Mouse (Mus musculus): ENCODE measurements around the gene Sh2b1. TPM values are rescaled to one million over a fixed set of nuclear protein-coding genes. Genes with fewer than 3 reads are reported as not detected.
A peak's percentile ranks its signal among the peaks of the same experiment; 100 is the strongest.

Sh2b1 gene
- polyA plus RNA-seq, 1 experiment from 2014 or later = 39.2 TPM

DNA sequence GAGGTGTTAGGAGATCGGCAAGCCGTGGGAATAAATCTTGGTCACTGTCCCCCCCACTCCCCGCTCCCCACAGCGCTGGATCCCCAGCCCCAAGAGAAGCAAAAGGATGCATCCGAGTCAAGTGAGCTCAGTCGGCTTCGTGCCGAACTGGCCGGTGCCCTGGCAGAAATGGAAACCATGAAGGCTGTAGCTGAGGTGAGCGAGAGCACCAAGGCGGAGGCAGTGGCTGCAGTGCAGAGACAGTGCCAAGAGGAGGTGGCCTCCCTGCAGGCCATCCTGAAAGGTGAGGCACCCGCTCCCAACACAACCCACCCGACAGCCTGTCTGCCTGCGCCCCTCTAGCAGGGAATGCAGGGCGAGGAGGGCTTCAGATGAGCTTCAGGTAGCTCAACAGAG, 45.7 kb downstream of the Sh2b1 start:
- peaks cover 13% of the 10 kb centered on the region for H3K4me1 ChIP-seq
- ATAC-seq (ENCODE audit: insufficient read depth, low FRiP score, low read depth) = no peak; the same call in 1 of the 2 replicates
- WGBS = 26% methylated on average over 15 of the region's 15 CpGs
- 0 out of 2 replicates have a peak overlapping the region, but pooled peaks have one; percentile 56 for H3K9ac ChIP-seq
- H3K27ac ChIP-seq = 0 out of 2 replicates have a peak overlapping the region, but pooled peaks have one; percentile 96
- no peaks in the 10 kb centered on the region; the same call in 1 of the 2 replicates for H3K9me3 ChIP-seq
- H3K36me3 ChIP-seq = peaks cover 6% of the 10 kb centered on the region; the same call in 1 of the 2 replicates
- peak overlapping the region; percentile 81 for H3K4me2 ChIP-seq
- no peaks in the 10 kb centered on the region for H3K27me3 ChIP-seq (replicated peaks)
- H3K4me3 ChIP-seq (replicated peaks) = peak overlapping the region; percentile 79

DNA sequence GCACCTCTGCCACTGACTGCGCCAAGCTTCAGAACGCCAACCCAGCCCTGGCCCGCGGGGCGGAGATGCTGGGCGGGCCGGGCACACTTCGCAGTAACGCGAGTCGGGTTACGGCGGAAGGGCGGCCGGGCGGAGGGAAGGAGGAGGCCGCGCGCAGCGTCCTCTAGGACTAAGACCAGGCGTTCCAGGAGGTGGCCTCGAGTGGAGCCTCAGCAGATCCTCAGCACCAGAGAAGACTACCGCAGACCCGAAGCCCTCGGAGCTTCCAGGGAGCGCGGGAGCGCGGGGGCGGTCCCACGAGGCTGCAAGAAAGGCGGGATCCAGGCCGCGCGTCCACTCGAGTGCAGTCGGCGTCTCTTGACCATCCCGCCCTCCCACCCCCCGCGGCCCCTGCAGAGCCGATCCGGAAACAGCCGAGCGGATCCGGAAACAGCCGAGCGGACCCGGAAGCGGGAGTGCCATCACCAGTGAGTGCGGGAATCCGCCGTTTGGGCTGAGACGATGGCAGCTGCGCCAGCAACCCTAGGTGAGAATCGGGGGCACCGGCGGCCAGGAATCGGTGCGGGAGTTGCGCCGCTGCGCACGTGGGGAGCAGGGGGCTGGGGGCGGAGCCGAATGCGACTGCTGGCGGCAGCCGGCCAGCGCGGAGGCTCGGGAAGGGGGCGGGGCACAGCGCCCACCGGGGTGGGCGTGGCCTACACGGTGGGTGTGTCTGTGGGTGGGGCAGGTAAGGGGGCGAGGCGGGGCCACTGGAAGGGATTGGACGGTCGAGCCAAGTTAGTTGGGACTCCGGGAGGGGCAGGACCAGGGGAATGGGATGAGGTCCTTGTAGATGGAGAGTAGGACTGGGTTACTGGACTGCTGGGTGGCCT, 46.4 kb downstream of the Sh2b1 start, which contains the start of gene Rabep2:
Gene Rabep2 (plus strand): TSS at position 129 of the 872 bp plus-strand sequence.
- Histone ChIP-seq H3K4me3 (replicated peaks) (peak within 1 kb of the TSS; percentile 79), H3K4me1 (peaks cover 13% of the 10 kb centered on the region), H3K27ac (peak within 1 kb of the TSS; percentile 96), H3K9me3 (no peaks in the 10 kb centered on the region; the same call in 1 of the 2 replicates), H3K27me3 (replicated peaks) (no peaks in the 10 kb centered on the region), H3K9ac (peak within 1 kb of the TSS; percentile 56), H3K36me3 (peaks cover 5% of the 10 kb centered on the region; the same call in 1 of the 2 replicates), H3K4me2 (peak within 1 kb of the TSS; percentile 81)
- peak; percentile 90 for ATAC-seq (ENCODE audit: insufficient read depth, low FRiP score, low read depth)
- under 1% methylated on average over 81 of the region's 82 CpGs for WGBS

DNA sequence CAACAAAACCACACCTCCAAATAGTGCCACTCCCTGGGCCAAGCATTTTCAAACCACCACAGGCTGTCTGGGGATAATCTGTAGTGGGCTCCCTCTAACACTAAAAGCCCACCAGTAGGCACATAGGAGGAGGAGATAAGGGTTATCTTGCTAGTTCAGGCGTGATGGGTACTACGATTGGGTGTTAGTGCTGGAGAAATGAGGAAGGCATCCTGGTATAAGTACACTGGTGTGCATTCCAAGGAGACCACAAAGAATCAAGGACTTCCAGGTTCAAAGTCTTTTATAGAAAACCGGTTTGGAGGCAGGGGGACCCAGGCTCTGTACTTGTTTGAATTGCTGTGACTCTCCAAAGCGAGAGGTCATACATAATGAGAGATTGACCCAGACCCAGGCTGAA, 47.1 kb downstream of the Sh2b1 start:
- H3K9me3 ChIP-seq = no peaks in the 10 kb centered on the region; the same call in 1 of the 2 replicates
- H3K4me3 ChIP-seq (replicated peaks) = peak overlapping the region; percentile 79
- ATAC-seq (ENCODE audit: insufficient read depth, low FRiP score, low read depth) = peak; percentile 6; the same call in 1 of the 2 replicates
- H3K27me3 ChIP-seq (replicated peaks) = no peaks in the 10 kb centered on the region
- peak overlapping the region; percentile 96 for H3K27ac ChIP-seq
- peak overlapping the region; percentile 81 for H3K4me2 ChIP-seq
- peak overlapping the region; percentile 56 for H3K9ac ChIP-seq
- WGBS = 17% methylated on average over 4 of the region's 4 CpGs
- peaks cover 13% of the 10 kb centered on the region for H3K4me1 ChIP-seq
- H3K36me3 ChIP-seq = peaks cover 5% of the 10 kb centered on the region; the same call in 1 of the 2 replicates

DNA sequence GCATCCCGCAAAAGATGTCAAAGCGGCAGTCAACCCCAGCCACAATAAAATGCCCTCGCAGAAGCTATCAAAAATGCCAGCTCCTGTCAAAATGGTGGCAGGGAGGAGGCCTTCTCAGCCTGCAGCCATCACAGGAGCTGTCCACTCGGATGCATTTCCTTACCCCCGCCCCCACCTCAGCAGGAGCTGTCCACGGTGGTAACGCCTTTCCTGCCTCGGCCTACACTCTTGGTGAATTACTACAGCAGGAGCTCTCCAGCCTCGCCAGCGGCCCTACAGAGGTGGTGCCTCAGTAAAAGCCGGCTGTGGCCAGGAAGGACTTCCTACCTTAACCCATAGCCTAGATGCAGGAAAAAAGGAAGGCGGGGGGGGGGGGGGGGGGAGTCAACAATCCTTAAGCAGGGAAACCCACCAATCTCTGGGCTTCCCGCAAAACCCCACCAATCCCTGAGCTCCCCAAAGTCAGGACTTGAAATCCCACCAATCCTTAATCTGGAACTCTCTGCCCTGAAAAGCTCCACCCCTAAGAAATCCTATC, 47.8 kb downstream of the Sh2b1 start:
- 51% methylated on average over 12 of the region's 13 CpGs for WGBS
- H3K36me3 ChIP-seq = 0 out of 2 replicates have a peak, but pooled peaks cover under 1% of the 10 kb centered on the region
- H3K9ac ChIP-seq = no peak overlapping the region
- no peak overlapping the region for H3K27ac ChIP-seq
- no peaks in the 10 kb centered on the region; the same call in 1 of the 2 replicates for H3K9me3 ChIP-seq
- no peaks in the 10 kb centered on the region for H3K27me3 ChIP-seq (replicated peaks)
- H3K4me3 ChIP-seq (replicated peaks) = no peak overlapping the region
- no peak for ATAC-seq (ENCODE audit: insufficient read depth, low FRiP score, low read depth)
- 0 out of 2 replicates have a peak overlapping the region, but pooled peaks have one; percentile 81 for H3K4me2 ChIP-seq
- H3K4me1 ChIP-seq = peaks cover 13% of the 10 kb centered on the region

DNA sequence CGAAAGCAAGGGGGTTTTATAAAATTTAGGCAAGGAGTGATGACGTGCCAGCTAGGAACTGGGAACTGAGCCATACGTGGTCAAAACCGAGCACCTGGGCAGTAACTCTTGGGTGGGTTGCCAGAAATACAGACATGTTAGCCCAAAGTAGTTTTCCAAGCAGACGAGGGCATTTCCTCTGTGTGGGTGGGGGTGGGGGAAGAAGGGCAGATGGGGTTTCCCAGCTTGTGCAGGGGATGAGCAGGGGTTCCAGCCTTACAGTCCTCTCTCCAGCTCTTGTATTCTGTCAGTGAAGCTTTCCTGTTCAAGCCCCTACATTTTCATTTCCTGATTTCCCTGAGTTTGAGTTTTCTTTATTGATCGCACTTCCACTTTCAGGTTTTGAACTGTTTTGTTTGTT, 51.1 kb downstream of the Sh2b1 start:
- Histone ChIP-seq H3K9me3 (no peaks in the 10 kb centered on the region; the same call in 1 of the 2 replicates), H3K4me1 (0 out of 2 replicates have a peak, but pooled peaks cover 6% of the 10 kb centered on the region), H3K4me2 (no peak overlapping the region), H3K9ac (no peak overlapping the region), H3K36me3 (no peaks in the 10 kb centered on the region), H3K4me3 (replicated peaks) (no peak overlapping the region), H3K27ac (no peak overlapping the region), H3K27me3 (replicated peaks) (no peaks in the 10 kb centered on the region)
- WGBS = 87% methylated on average over 6 of the region's 6 CpGs
- ATAC-seq (ENCODE audit: insufficient read depth, low FRiP score, low read depth) = no peak

DNA sequence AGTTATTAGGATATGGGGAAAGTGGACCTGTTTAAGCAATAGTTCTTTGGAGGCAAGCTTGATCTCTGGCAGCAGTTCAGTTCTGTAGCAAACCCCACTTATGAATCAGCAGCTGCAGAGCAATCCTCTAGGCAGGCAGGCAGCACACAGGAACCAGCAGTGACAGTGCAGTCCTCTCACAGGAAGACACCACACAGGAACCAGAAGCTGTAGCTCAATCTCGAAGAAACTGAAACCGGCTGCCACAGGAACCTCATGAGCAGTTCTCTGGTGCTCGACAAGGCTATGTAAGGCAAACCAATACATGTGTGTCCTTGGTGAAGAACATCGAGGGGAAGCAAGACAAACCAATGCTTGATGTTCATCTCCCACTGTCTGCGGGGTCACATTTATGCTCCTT, 53.5 kb downstream of the Sh2b1 start:
- 83% methylated on average over 5 of the region's 5 CpGs for WGBS
- Histone ChIP-seq H3K27me3 (replicated peaks) (no peaks in the 10 kb centered on the region), H3K27ac (no peak overlapping the region), H3K4me1 (no peaks in the 10 kb centered on the region), H3K4me3 (replicated peaks) (no peak overlapping the region), H3K9ac (no peak overlapping the region), H3K9me3 (no peaks in the 10 kb centered on the region; the same call in 1 of the 2 replicates), H3K36me3 (no peaks in the 10 kb centered on the region), H3K4me2 (no peak overlapping the region)
- ATAC-seq (ENCODE audit: insufficient read depth, low FRiP score, low read depth) = no peak

DNA sequence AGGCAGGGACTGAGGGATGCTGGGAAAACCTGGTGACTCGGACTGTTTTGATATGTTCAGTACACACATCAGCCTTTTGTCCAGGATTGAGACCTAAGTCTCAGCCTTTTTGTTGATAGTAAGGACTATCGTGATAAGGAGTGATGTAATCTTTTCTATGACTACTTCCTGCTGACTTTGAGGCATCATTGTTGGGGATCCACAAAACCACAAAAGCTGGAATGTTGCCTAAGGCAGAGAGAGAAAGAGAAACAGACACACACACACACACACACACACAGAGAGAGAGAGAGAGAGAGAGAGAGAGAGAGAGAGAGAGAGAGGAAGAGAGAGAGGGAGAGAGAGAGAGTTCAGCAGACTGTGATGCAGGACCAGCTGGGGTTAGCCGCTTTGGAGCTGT, 56.7 kb downstream of the Sh2b1 start:
- Histone ChIP-seq H3K36me3 (no peaks in the 10 kb centered on the region), H3K27me3 (replicated peaks) (no peaks in the 10 kb centered on the region), H3K4me2 (no peak overlapping the region), H3K9ac (no peak overlapping the region), H3K27ac (no peak overlapping the region), H3K9me3 (no peaks in the 10 kb centered on the region), H3K4me1 (no peaks in the 10 kb centered on the region), H3K4me3 (replicated peaks) (no peak overlapping the region)
- 51% methylated on average over 3 of the region's 3 CpGs for WGBS
- no peak for ATAC-seq (ENCODE audit: insufficient read depth, low FRiP score, low read depth)

DNA sequence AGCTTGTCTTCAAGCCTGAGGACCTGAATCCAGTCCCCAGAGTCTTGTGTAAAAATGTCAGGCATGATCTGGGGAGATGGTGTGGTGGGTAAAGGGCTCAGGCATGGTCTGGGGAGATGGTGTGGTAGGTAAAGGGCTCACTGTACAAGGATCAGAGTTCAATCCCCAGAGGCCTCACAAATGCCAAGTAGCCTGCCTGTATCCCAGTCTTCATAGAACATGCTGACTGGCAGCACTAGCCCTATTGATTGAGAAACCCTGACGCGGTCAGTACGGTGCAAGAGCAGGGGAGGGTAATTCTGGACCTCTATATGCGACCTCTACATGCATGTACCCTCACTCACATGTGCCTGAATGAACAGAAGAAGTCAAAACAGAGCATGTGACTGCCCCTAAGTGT, 57.6 kb downstream of the Sh2b1 start:
- ATAC-seq (ENCODE audit: insufficient read depth, low FRiP score, low read depth) = no peak
- Histone ChIP-seq H3K9ac (no peak overlapping the region), H3K36me3 (no peaks in the 10 kb centered on the region), H3K4me1 (no peaks in the 10 kb centered on the region), H3K9me3 (no peaks in the 10 kb centered on the region), H3K27me3 (replicated peaks) (0 out of 2 replicates have a peak, but pooled peaks cover 2% of the 10 kb centered on the region), H3K4me3 (replicated peaks) (no peak overlapping the region), H3K27ac (no peak overlapping the region), H3K4me2 (no peak overlapping the region)
- 87% methylated on average over 4 of the region's 4 CpGs for WGBS

DNA sequence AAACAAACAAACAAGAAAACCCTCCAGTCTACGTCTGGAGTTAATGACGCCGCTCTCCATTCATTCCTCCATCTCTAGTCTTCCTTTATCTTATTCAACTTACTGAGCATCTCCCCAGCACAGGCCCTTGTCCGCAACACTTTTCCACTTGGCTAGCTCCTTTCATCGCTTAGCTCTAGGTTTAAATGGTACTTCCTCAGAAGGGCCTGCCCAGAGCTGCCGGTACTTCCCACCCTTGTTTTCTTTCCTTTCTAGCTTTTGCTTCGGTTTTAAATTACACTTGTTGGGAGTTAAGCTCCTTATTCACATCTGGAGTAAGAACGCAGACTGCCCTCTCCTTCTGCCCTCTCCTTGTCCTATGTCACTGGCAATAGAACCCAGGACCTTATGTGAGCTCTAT, 58.2 kb downstream of the Sh2b1 start:
- no peaks in the 10 kb centered on the region for H3K4me1 ChIP-seq
- ATAC-seq (ENCODE audit: insufficient read depth, low FRiP score, low read depth) = no peak
- H3K27ac ChIP-seq = no peak overlapping the region
- 61% methylated on average over 8 of the region's 8 CpGs for whole genome bisulfite sequencing
- H3K4me2 ChIP-seq = no peak overlapping the region
- H3K9ac ChIP-seq = no peak overlapping the region
- 0 out of 2 replicates have a peak, but pooled peaks cover 5% of the 10 kb centered on the region for H3K27me3 ChIP-seq (replicated peaks)
- no peaks in the 10 kb centered on the region for H3K9me3 ChIP-seq
- H3K36me3 ChIP-seq = no peaks in the 10 kb centered on the region
- no peak overlapping the region for H3K4me3 ChIP-seq (replicated peaks)

Other genes starting within 250 kb of the Sh2b1 start
- gene Sbk1, start 202.8 kb downstream of the Sh2b1 start, polyA plus RNA-seq (2015; fragmentation: Nextera tagmentation; extraction: Ambion mirVana) = 19.1 and 21.5 TPM in 2 replicates
- gene Lat, start 105.9 kb downstream of the Sh2b1 start, polyA plus RNA-seq (2015; fragmentation: Nextera tagmentation; extraction: Ambion mirVana) = 2.0 and 2.2 TPM in 2 replicates
- 42.4 and 53.8 TPM in 2 replicates for gene Spns1, start 98.0 kb downstream of the Sh2b1 start, polyA plus RNA-seq (2015; fragmentation: Nextera tagmentation; extraction: Ambion mirVana)
- gene Nfatc2ip, start 78.7 kb downstream of the Sh2b1 start, polyA plus RNA-seq (2015; fragmentation: Nextera tagmentation; extraction: Ambion mirVana) = 2.3 and 2.7 TPM in 2 replicates
- gene Cd19, start 60.5 kb downstream of the Sh2b1 start, polyA plus RNA-seq (2015; fragmentation: Nextera tagmentation; extraction: Ambion mirVana) = 0.36 and 0.44 TPM in 2 replicates
- 27.4 and 27.9 TPM in 2 replicates for gene Rabep2, start 46.7 kb downstream of the Sh2b1 start, polyA plus RNA-seq (2015; fragmentation: Nextera tagmentation; extraction: Ambion mirVana)
- gene Atp2a1, start 12.3 kb downstream of the Sh2b1 start, polyA plus RNA-seq (2015; fragmentation: Nextera tagmentation; extraction: Ambion mirVana) = 1.7 and 5.7 TPM in 2 replicates
- 149 and 158 TPM in 2 replicates for gene Tufm, start 11.9 kb upstream of the Sh2b1 start, polyA plus RNA-seq (2015; fragmentation: Nextera tagmentation; extraction: Ambion mirVana)
- gene Atxn2l, start 28.0 kb upstream of the Sh2b1 start, polyA plus RNA-seq (2015; fragmentation: Nextera tagmentation; extraction: Ambion mirVana) = 44.5 and 53.3 TPM in 2 replicates
- gene Eif3c, start 91.0 kb upstream of the Sh2b1 start, polyA plus RNA-seq (2015; fragmentation: Nextera tagmentation; extraction: Ambion mirVana) = 188 and 196 TPM in 2 replicates
- 1.2 and 1.3 TPM in 2 replicates for gene Apobr, start 109.5 kb upstream of the Sh2b1 start, polyA plus RNA-seq (2015; fragmentation: Nextera tagmentation; extraction: Ambion mirVana)
- 30.4 and 33.1 TPM in 2 replicates for gene Cln3, start 110.4 kb upstream of the Sh2b1 start, polyA plus RNA-seq (2015; fragmentation: Nextera tagmentation; extraction: Ambion mirVana)
- gene Il27, start 119.5 kb upstream of the Sh2b1 start, polyA plus RNA-seq (2015; fragmentation: Nextera tagmentation; extraction: Ambion mirVana) = 0.13 and 0.26 TPM in 2 replicates
- 156 and 197 TPM in 2 replicates for gene Nupr1, start 155.4 kb upstream of the Sh2b1 start, polyA plus RNA-seq (2015; fragmentation: Nextera tagmentation; extraction: Ambion mirVana)
- gene Sgf29, start 173.9 kb upstream of the Sh2b1 start, polyA plus RNA-seq (2015; fragmentation: Nextera tagmentation; extraction: Ambion mirVana) = 43.5 and 53.8 TPM in 2 replicates
- gene Sult1a1, start 201.0 kb upstream of the Sh2b1 start, polyA plus RNA-seq (2015; fragmentation: Nextera tagmentation; extraction: Ambion mirVana) = 7.1 and 9.7 TPM in 2 replicates
- gene Bola2, start 220.0 kb upstream of the Sh2b1 start, polyA plus RNA-seq (2015; fragmentation: Nextera tagmentation; extraction: Ambion mirVana) = 105 and 114 TPM in 2 replicates
- gene Slx1b, start 220.4 kb upstream of the Sh2b1 start, polyA plus RNA-seq (2015; fragmentation: Nextera tagmentation; extraction: Ambion mirVana) = 7.9 and 9.6 TPM in 2 replicates
- 50.1 and 51.9 TPM in 2 replicates for gene Coro1a, start 232.4 kb upstream of the Sh2b1 start, polyA plus RNA-seq (2015; fragmentation: Nextera tagmentation; extraction: Ambion mirVana)